Comparison of ENCODE assay signal across 30 mouse cellular contexts in genomic region chr3:149290228-149290627, GRCm38 (mm10).
DNase-seq lines count a peak whose midpoint lies in the region; ATAC-seq lines count a peak whose summit lies in the region.
"Had no signal": no experiment of that assay in that cellular context is flagged by ENCODE, and none has a peak within 500 bp of the region (broad histone marks: within the 10 kb centered on the region; RNA-seq: fewer than 3 reads in every experiment).

No protein-coding gene starts in this region.

- no peaks in the 10 kb centered on the region for H3K9me3 ChIP-seq in heart, embryonic 10.5 days
- no peaks in the 10 kb centered on the region for H3K9me3 ChIP-seq in heart, embryonic 15.5 days (replicated peaks)
- H3K9me3 ChIP-seq: embryonic facial prominence, embryonic 12.5 days; hindbrain, embryonic 12.5 days; intestine, embryonic 15.5 days; midbrain, embryonic 12.5 days; neural tube, embryonic 13.5 days had no signal

- intact Hi-C loops in heart, postnatal 10 days (cut with DNase I), result no loop called here
- intact Hi-C loops in gastrocnemius, postnatal 36 days (cut with DNase I), result no loop called here

- WGBS in heart, embryonic 10.5 days, result 51% methylated on average over 8 of the region's 8 CpGs
- 55% methylated on average over 8 of the region's 8 CpGs for WGBS in heart, embryonic 15.5 days

- no peaks in the 10 kb centered on the region for H3K36me3 ChIP-seq in heart, embryonic 10.5 days
- no peaks in the 10 kb centered on the region for H3K36me3 ChIP-seq in heart, embryonic 15.5 days
- H3K36me3 ChIP-seq: embryonic facial prominence, embryonic 12.5 days; hindbrain, embryonic 12.5 days; intestine, embryonic 15.5 days; midbrain, embryonic 12.5 days; neural tube, embryonic 13.5 days had no signal

- H3K27me3 ChIP-seq in heart, embryonic 10.5 days (ENCODE audit: insufficient read depth, poor library complexity, severe bottlenecking), result peaks cover 5% of the 10 kb centered on the region; the same call in 1 of the 2 replicates
- no peaks in the 10 kb centered on the region for H3K27me3 ChIP-seq in heart, embryonic 15.5 days
- H3K27me3 ChIP-seq: embryonic facial prominence, embryonic 12.5 days; intestine, embryonic 15.5 days had no signal

- H3K27ac ChIP-seq in heart, embryonic 10.5 days, result 0 out of 2 replicates have a peak overlapping the region, but pooled peaks have one; percentile 16
- H3K27ac ChIP-seq in heart, embryonic 15.5 days, result no peak overlapping the region
- H3K27ac ChIP-seq: embryonic facial prominence, embryonic 12.5 days; hindbrain, embryonic 12.5 days; hindbrain, postnatal 0 days; intestine, embryonic 15.5 days; kidney, postnatal 0 days; liver, embryonic 14.5 days; midbrain, embryonic 12.5 days; neural tube, embryonic 13.5 days had no signal

- no peak for ATAC-seq in heart, embryonic 15.5 days (replicated peaks; ENCODE audit: insufficient number of reproducible peaks, insufficient read depth, low FRiP score, low read depth)
- ATAC-seq in common myeloid progenitor, adult 5-6 weeks (replicated peaks; ENCODE audit: low read depth, poor library complexity, severe bottlenecking), result peak; percentile 75
- ATAC-seq in megakaryocyte progenitor cell, adult 5-6 weeks (replicated peaks; ENCODE audit: poor library complexity), result peak; percentile 79
- ATAC-seq: forebrain, embryonic 14.5 days; hindbrain, postnatal 0 days; intestine, embryonic 15.5 days had no signal

- H3K4me3 ChIP-seq in heart, embryonic 10.5 days, result no peak overlapping the region
- H3K4me3 ChIP-seq in heart, embryonic 15.5 days, result no peak overlapping the region
- H3K4me3 ChIP-seq: embryonic facial prominence, embryonic 12.5 days; hindbrain, embryonic 12.5 days; intestine, embryonic 15.5 days; midbrain, embryonic 12.5 days; myocyte; neural tube, embryonic 13.5 days had no signal

- H3K4me1 ChIP-seq in heart, embryonic 10.5 days, result no peaks in the 10 kb centered on the region
- H3K4me1 ChIP-seq in heart, embryonic 15.5 days (replicated peaks), result peaks cover 3% of the 10 kb centered on the region; the same call in 1 of the 2 replicates
- H3K4me1 ChIP-seq: embryonic facial prominence, embryonic 12.5 days; intestine, embryonic 15.5 days had no signal

- H3K4me2 ChIP-seq in heart, embryonic 15.5 days, result 0 out of 2 replicates have a peak overlapping the region, but pooled peaks have one; percentile 27
- H3K4me2 ChIP-seq: embryonic facial prominence, embryonic 12.5 days; hindbrain, embryonic 12.5 days; intestine, embryonic 15.5 days; midbrain, embryonic 12.5 days; neural tube, embryonic 13.5 days had no signal

- no peak overlapping the region for H3K9ac ChIP-seq in heart, embryonic 15.5 days
- H3K9ac ChIP-seq: embryonic facial prominence, embryonic 12.5 days; hindbrain, embryonic 12.5 days; intestine, embryonic 15.5 days; liver, embryonic 14.5 days; midbrain, embryonic 12.5 days; neural tube, embryonic 13.5 days had no signal

- no peak for DNase-seq in heart, embryonic 10.5 days (ENCODE audit: low spot score)
- DNase-seq in heart, postnatal 10 days, result no peak
- no peak for DNase-seq in heart, adult 9 months (ENCODE audit: low spot score in 2 of 2)
- no peak for DNase-seq in gastrocnemius, postnatal 36 days
- DNase-seq: adrenal gland, postnatal 14 days; cerebellum, adult 11 months; cerebellum, adult 9-10 months; cerebellum, postnatal 36 days; embryo, embryonic 11 days; kidney, adult 8-10 months; kidney, postnatal 4 days; left cerebral cortex, postnatal 4 days; liver; lung, adult 2 months; lung, postnatal 10 days; thymus, adult 2 months; thymus, postnatal 36 days had no signal
